Mouse (Mus musculus): ENCODE results near the gene Lypd6b. TPM values are rescaled to one million over a fixed set of nuclear protein-coding genes. Genes with fewer than 3 reads are reported as not detected.
A peak's percentile ranks its signal among the peaks of the same experiment; 100 is the strongest.

Lypd6b gene
- polyA plus RNA-seq, 2 experiments: 5.6 to 14.9 TPM

- TF ChIP-seq POLR2A (IDR thresholded peaks at IDR 0.05; ENCODE audit: borderline replicate concordance, extremely low read depth, insufficient read depth, insufficient read length): no peak
- H3K9me3 ChIP-seq (ENCODE audit: control insufficient read depth, low read length): no peaks in the 10 kb centered on the region
- 0 out of 2 replicates have a peak overlapping the region, but pooled peaks have one; percentile 9 for H3K4me2 ChIP-seq (replicated peaks; ENCODE audit: low read depth, low read length, severe bottlenecking)
- no peaks in the 10 kb centered on the region for H3K36me3 ChIP-seq (ENCODE audit: control insufficient read depth, insufficient read depth, low read length)
- no peak overlapping the region for H3K9ac ChIP-seq (ENCODE audit: low read depth, low read length, severe bottlenecking)
- WGBS: 39% methylated on average over 4 of the region's 4 CpGs
- no peaks in the 10 kb centered on the region for H3K27me3 ChIP-seq (ENCODE audit: control insufficient read depth, insufficient read depth, low read length)
- H3K27ac ChIP-seq (replicated peaks; ENCODE audit: low read depth, low read length): 0 out of 2 replicates have a peak overlapping the region, but pooled peaks have one; percentile 5
- no peak overlapping the region for H3K4me3 ChIP-seq (replicated peaks; ENCODE audit: low read length)
- ATAC-seq (ENCODE audit: low FRiP score, low read depth) (no peak), DNase-seq (ENCODE audit: low spot score) (no peak)
- peaks cover 12% of the 10 kb centered on the region for H3K4me1 ChIP-seq (ENCODE audit: control insufficient read depth, insufficient read depth, low read length)
Measured at GRCm38 (mm10) chr2:49811871-49812363, 24.4 kb downstream of the Lypd6b start.

- TF ChIP-seq POLR2A (IDR thresholded peaks at IDR 0.05; ENCODE audit: borderline replicate concordance, extremely low read depth, insufficient read depth, insufficient read length): no peak
- Histone ChIP-seq H3K9me3 (ENCODE audit: control insufficient read depth, low read length) (no peaks in the 10 kb centered on the region), H3K4me2 (replicated peaks; ENCODE audit: low read depth, low read length, severe bottlenecking) (no peak overlapping the region), H3K4me1 (ENCODE audit: control insufficient read depth, insufficient read depth, low read length) (peaks cover 12% of the 10 kb centered on the region), H3K4me3 (replicated peaks; ENCODE audit: low read length) (no peak overlapping the region), H3K27me3 (ENCODE audit: control insufficient read depth, insufficient read depth, low read length) (no peaks in the 10 kb centered on the region), H3K27ac (replicated peaks; ENCODE audit: low read depth, low read length) (no peak overlapping the region), H3K9ac (ENCODE audit: low read depth, low read length, severe bottlenecking) (no peak overlapping the region), H3K36me3 (ENCODE audit: control insufficient read depth, insufficient read depth, low read length) (no peaks in the 10 kb centered on the region)
- ATAC-seq (ENCODE audit: low FRiP score, low read depth) (no peak), DNase-seq (ENCODE audit: low spot score) (no peak)
- WGBS: 51% methylated on average over 4 of the region's 4 CpGs
Measured at GRCm38 (mm10) chr2:49813151-49813550, 25.7 kb downstream of the Lypd6b start.

- H3K27me3 ChIP-seq (ENCODE audit: control insufficient read depth, insufficient read depth, low read length): no peaks in the 10 kb centered on the region
- no peak for TF ChIP-seq POLR2A (IDR thresholded peaks at IDR 0.05; ENCODE audit: borderline replicate concordance, extremely low read depth, insufficient read depth, insufficient read length)
- DNase-seq (ENCODE audit: low spot score) (no peak), ATAC-seq (ENCODE audit: low FRiP score, low read depth) (no peak)
- 77% methylated on average over 6 of the region's 6 CpGs for whole genome bisulfite sequencing
- no peak overlapping the region for H3K27ac ChIP-seq (replicated peaks; ENCODE audit: low read depth, low read length)
- H3K4me1 ChIP-seq (ENCODE audit: control insufficient read depth, insufficient read depth, low read length): peaks cover 12% of the 10 kb centered on the region
- no peak overlapping the region for H3K4me2 ChIP-seq (replicated peaks; ENCODE audit: low read depth, low read length, severe bottlenecking)
- no peaks in the 10 kb centered on the region for H3K36me3 ChIP-seq (ENCODE audit: control insufficient read depth, insufficient read depth, low read length)
- H3K9me3 ChIP-seq (ENCODE audit: control insufficient read depth, low read length): no peaks in the 10 kb centered on the region
- H3K9ac ChIP-seq (ENCODE audit: low read depth, low read length, severe bottlenecking): no peak overlapping the region
- H3K4me3 ChIP-seq (replicated peaks; ENCODE audit: low read length): no peak overlapping the region
Measured at GRCm38 (mm10) chr2:49814011-49814410, 26.5 kb downstream of the Lypd6b start.

GRCm38 (mm10) chr2:49815696-49816320 is 28.3 kb downstream of the Lypd6b start:
- ATAC-seq (ENCODE audit: low FRiP score, low read depth): no peak
- H3K9me3 ChIP-seq (ENCODE audit: control insufficient read depth, low read length): no peaks in the 10 kb centered on the region
- H3K4me2 ChIP-seq (replicated peaks; ENCODE audit: low read depth, low read length, severe bottlenecking): no peak overlapping the region
- no peaks in the 10 kb centered on the region for H3K27me3 ChIP-seq (ENCODE audit: control insufficient read depth, insufficient read depth, low read length)
- 80% methylated on average over 3 of the region's 3 CpGs for WGBS
- H3K36me3 ChIP-seq (ENCODE audit: control insufficient read depth, insufficient read depth, low read length): no peaks in the 10 kb centered on the region
- H3K4me3 ChIP-seq (replicated peaks; ENCODE audit: low read length): no peak overlapping the region
- no peak overlapping the region for H3K27ac ChIP-seq (replicated peaks; ENCODE audit: low read depth, low read length)
- no peak for DNase-seq (ENCODE audit: low spot score)
- TF ChIP-seq POLR2A (IDR thresholded peaks at IDR 0.05; ENCODE audit: borderline replicate concordance, extremely low read depth, insufficient read depth, insufficient read length): no peak
- H3K9ac ChIP-seq (ENCODE audit: low read depth, low read length, severe bottlenecking): no peak overlapping the region
- H3K4me1 ChIP-seq (ENCODE audit: control insufficient read depth, insufficient read depth, low read length): peaks cover 12% of the 10 kb centered on the region

GRCm38 (mm10) chr2:49816549-49816948 is 29.1 kb downstream of the Lypd6b start:
- Histone ChIP-seq H3K9ac (ENCODE audit: low read depth, low read length, severe bottlenecking) (no peak overlapping the region), H3K4me3 (replicated peaks; ENCODE audit: low read length) (no peak overlapping the region), H3K27ac (replicated peaks; ENCODE audit: low read depth, low read length) (no peak overlapping the region), H3K36me3 (ENCODE audit: control insufficient read depth, insufficient read depth, low read length) (no peaks in the 10 kb centered on the region), H3K4me1 (ENCODE audit: control insufficient read depth, insufficient read depth, low read length) (peaks cover 9% of the 10 kb centered on the region), H3K4me2 (replicated peaks; ENCODE audit: low read depth, low read length, severe bottlenecking) (no peak overlapping the region), H3K27me3 (ENCODE audit: control insufficient read depth, insufficient read depth, low read length) (no peaks in the 10 kb centered on the region), H3K9me3 (ENCODE audit: control insufficient read depth, low read length) (no peaks in the 10 kb centered on the region)
- ATAC-seq (ENCODE audit: low FRiP score, low read depth) (no peak), DNase-seq (ENCODE audit: low spot score) (no peak)
- TF ChIP-seq POLR2A (IDR thresholded peaks at IDR 0.05; ENCODE audit: borderline replicate concordance, extremely low read depth, insufficient read depth, insufficient read length): no peak
- WGBS: 87% methylated on average over 5 of the region's 5 CpGs
